Mouse (Mus musculus) neural tube, embryonic 14.5 days (tissue): ENCODE results near the gene Gsn. TPM values are rescaled to one million over a fixed set of nuclear protein-coding genes. Genes with fewer than 3 reads are reported as not detected.

Experiments used
- ATAC-seq: fragments of 200-750 bp; cut with Nextera tagmentation; 2 replicates; pipeline ENCODE4 v1.8.0; 2017; ENCODE audit warnings: low read depth, mild to moderate bottlenecking, moderate TSS enrichment, moderate library complexity
- H3K27ac ChIP-seq: fragments of 300-500 bp; sonication (generic); 2 replicates; pipeline ENCODE4 v1.5.1; 2014; ENCODE audit warnings: low read depth, mild to moderate bottlenecking, control low read depth, low read length, moderate library complexity, mixed read lengths
- H3K27me3 ChIP-seq: fragments of 300-500 bp; sonication (generic); 2 replicates; pipeline ENCODE4 v1.6.1; 2014; ENCODE audit warnings: low read length; ENCODE audit not compliant: control insufficient read depth, insufficient read depth
- H3K36me3 ChIP-seq: fragments of 300-500 bp; sonication (generic); 2 replicates; pipeline ENCODE4 v1.6.1; 2014; ENCODE audit warnings: low read length, mixed read lengths; ENCODE audit not compliant: control insufficient read depth, insufficient read depth
- H3K4me1 ChIP-seq: fragments of 300-500 bp; sonication (generic); 2 replicates; pipeline ENCODE4 v1.6.1; 2014; ENCODE audit warnings: low read length; ENCODE audit not compliant: control insufficient read depth, insufficient read depth
- H3K4me2 ChIP-seq: fragments of 300-500 bp; sonication (generic); 2 replicates; pipeline ENCODE4 v1.6.1; 2014; ENCODE audit warnings: mild to moderate bottlenecking, low read depth, low read length, control low read depth
- H3K4me3 ChIP-seq: fragments of 300-500 bp; sonication (generic); 2 replicates; pipeline ENCODE4 v1.5.1; 2014; ENCODE audit warnings: low read depth, low read length, control low read depth, mixed read lengths
- H3K9ac ChIP-seq: fragments of 300-500 bp; sonication (generic); replicated peaks from 2 replicates; pipeline ENCODE4 v1.6.1; 2014; ENCODE audit warnings: low read depth, mild to moderate bottlenecking, control low read depth, low read length, mixed read lengths
- H3K9me3 ChIP-seq: fragments of 300-500 bp; sonication (generic); 2 replicates; pipeline ENCODE4 v1.6.1; 2016; ENCODE audit warnings: low read length; ENCODE audit not compliant: control insufficient read depth
- WGBS: fragments of 180-500 bp; shearing (Covaris S2); extraction: QIAGEN DNeasy Blood & Tissue Kit; methylation state at CpG from one replicate; pipeline ENCODE4 v1.1.7; 2014; 5-methylcytosine and 5-hydroxymethylcytosine counted together
- polyA plus RNA-seq: library from polyadenylated mRNA; unstranded; fragments of >200 nt; fragmentation: Nextera tagmentation; extraction: Ambion mirVana; gene quantifications from 2 replicates; pipeline ENCODE4 v1.2.1, GENCODE M21; 2014

The Gsn gene
- polyA plus RNA-seq, 1 experiment from 2014 or later, result 19.3 TPM

- ATAC-seq, result no peak
- 85% methylated on average over 4 of the region's 4 CpGs for WGBS
These were observed 2.4 kb downstream of the Gsn start for GRCm38 (mm10) chr2:35258590-35258989.

GRCm38 (mm10) chr2:35259338-35260080 is 3.3 kb downstream of the Gsn start:
- Histone ChIP-seq H3K27me3 (0 out of 2 replicates have a peak, but pooled peaks cover 3% of the 10 kb centered on the region), H3K9me3 (no peaks in the 10 kb centered on the region), H3K27ac (no peak overlapping the region), H3K4me1 (0 out of 2 replicates have a peak, but pooled peaks cover 8% of the 10 kb centered on the region), H3K9ac (no peak overlapping the region), H3K4me2 (no peak overlapping the region), H3K36me3 (no peaks in the 10 kb centered on the region), H3K4me3 (no peak overlapping the region)
- ATAC-seq, result no peak
- WGBS, result 63% methylated on average over 13 of the region's 13 CpGs

More at GRCm38 (mm10) chr2:35258590-35258989, 2.4 kb downstream of the Gsn start:
- Histone ChIP-seq H3K27me3 (0 out of 2 replicates have a peak, but pooled peaks cover 3% of the 10 kb centered on the region), H3K4me2 (no peak overlapping the region), H3K27ac (no peak overlapping the region), H3K4me1 (0 out of 2 replicates have a peak, but pooled peaks cover 8% of the 10 kb centered on the region), H3K9me3 (no peaks in the 10 kb centered on the region), H3K4me3 (no peak overlapping the region), H3K36me3 (no peaks in the 10 kb centered on the region), H3K9ac (no peak overlapping the region)

GRCm38 (mm10) chr2:35260291-35260690 is 4.1 kb downstream of the Gsn start:
- ATAC-seq, result no peak
- H3K36me3 ChIP-seq, result no peaks in the 10 kb centered on the region
- WGBS, result 63% methylated on average over 1 of the region's 1 CpGs
- H3K9ac ChIP-seq, result no peak overlapping the region
- no peak overlapping the region for H3K4me2 ChIP-seq
- no peak overlapping the region for H3K4me3 ChIP-seq
- H3K27me3 ChIP-seq, result 0 out of 2 replicates have a peak, but pooled peaks cover 3% of the 10 kb centered on the region
- H3K27ac ChIP-seq, result no peak overlapping the region
- H3K4me1 ChIP-seq, result 0 out of 2 replicates have a peak, but pooled peaks cover 8% of the 10 kb centered on the region
- no peaks in the 10 kb centered on the region for H3K9me3 ChIP-seq

DNA sequence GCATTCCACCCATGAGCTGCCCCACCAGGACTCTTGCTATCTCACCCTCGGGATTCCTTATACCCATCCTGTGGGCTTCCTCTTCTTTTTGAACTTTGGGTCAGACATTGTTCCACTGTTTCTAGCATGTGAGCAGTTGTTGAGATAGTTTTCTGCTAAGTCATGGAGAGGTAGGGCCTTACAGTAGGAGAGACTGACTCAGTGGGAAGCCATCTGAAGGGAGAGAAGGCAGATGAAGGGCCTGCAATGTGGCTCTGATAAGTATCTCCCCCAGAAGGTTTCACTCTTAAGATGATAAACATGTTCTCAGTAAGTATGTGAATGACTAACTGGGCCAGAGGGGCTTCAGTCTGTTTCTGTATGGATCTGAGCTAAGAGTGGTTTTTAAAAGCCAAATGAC is 7.9 kb downstream of the Gsn start:
- 81% methylated on average over 1 of the region's 1 CpGs for WGBS
- H3K4me3 ChIP-seq, result no peak overlapping the region
- H3K36me3 ChIP-seq, result no peaks in the 10 kb centered on the region
- H3K9me3 ChIP-seq, result no peaks in the 10 kb centered on the region
- H3K27me3 ChIP-seq, result no peaks in the 10 kb centered on the region
- H3K4me2 ChIP-seq, result no peak overlapping the region
- no peak for ATAC-seq
- H3K9ac ChIP-seq, result no peak overlapping the region
- no peaks in the 10 kb centered on the region for H3K4me1 ChIP-seq
- H3K27ac ChIP-seq, result no peak overlapping the region

GRCm38 (mm10) chr2:35265296-35265695 is 9.1 kb downstream of the Gsn start:
- no peak overlapping the region for H3K4me3 ChIP-seq
- H3K4me1 ChIP-seq, result no peaks in the 10 kb centered on the region
- no peak overlapping the region for H3K27ac ChIP-seq
- WGBS, result 45% methylated on average over 8 of the region's 8 CpGs
- no peaks in the 10 kb centered on the region for H3K36me3 ChIP-seq
- peak; percentile 87 for ATAC-seq
- H3K9me3 ChIP-seq, result no peaks in the 10 kb centered on the region
- no peaks in the 10 kb centered on the region for H3K27me3 ChIP-seq
- no peak overlapping the region for H3K4me2 ChIP-seq
- H3K9ac ChIP-seq, result no peak overlapping the region

DNA sequence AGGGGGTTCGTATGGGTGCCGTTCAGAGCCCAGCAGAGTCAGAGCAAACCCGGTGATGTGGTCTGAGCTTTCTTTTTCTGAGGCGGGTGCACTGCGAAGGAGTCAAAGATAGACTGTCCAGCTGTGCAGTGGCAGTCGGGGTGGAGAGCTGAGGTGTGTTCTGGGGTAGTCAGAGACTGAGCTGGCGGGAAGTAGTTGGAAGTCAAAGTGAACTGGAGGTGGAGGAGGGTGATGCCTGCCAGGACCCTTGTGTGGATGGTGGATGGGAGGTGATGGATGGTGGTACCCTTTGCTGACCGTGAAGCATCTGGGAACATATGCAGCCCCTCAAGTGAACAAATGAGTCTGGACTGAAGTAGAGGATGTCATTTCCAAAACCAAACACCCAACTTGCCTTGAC is 9.6 kb downstream of the Gsn start:
- no peaks in the 10 kb centered on the region for H3K9me3 ChIP-seq
- no peak overlapping the region for H3K4me2 ChIP-seq
- no peak for ATAC-seq
- 92% methylated on average over 8 of the region's 8 CpGs for WGBS
- no peaks in the 10 kb centered on the region for H3K36me3 ChIP-seq
- H3K4me1 ChIP-seq, result no peaks in the 10 kb centered on the region
- no peak overlapping the region for H3K4me3 ChIP-seq
- no peak overlapping the region for H3K27ac ChIP-seq
- H3K27me3 ChIP-seq, result no peaks in the 10 kb centered on the region
- no peak overlapping the region for H3K9ac ChIP-seq

DNA sequence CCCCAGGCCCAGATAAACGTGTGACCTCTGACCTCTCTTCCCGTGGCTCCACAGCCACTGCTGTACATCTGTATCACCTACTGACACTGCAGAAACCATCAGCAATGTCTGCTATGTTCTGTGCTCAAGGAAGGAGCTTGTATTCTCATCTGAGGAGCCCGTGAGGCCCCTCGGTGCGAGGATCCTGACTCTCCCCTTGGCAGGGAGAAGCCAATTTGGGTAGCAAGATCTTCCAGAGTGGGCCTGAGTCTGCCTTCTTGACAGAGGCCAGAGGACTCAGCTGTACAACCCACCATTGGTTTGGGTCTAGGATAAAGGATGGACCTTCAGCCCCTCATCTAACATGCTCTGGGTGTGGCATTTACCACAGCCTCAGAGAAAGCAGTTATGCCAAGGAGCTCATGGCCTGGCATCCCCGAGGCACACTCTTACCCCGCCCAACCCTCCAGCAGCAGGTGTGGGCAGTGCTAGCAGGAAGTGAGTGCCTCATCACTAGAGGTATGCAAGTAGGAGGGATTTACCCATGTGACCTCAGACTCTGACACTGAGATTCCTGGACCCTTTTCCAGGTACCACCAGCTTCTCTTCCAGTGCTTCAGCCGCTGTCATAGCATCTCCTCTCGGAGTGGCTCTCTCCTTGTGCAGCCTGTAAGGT is 10.2 kb downstream of the Gsn start:
- H3K4me3 ChIP-seq, result no peak overlapping the region
- WGBS, result 81% methylated on average over 9 of the region's 9 CpGs

DNA sequence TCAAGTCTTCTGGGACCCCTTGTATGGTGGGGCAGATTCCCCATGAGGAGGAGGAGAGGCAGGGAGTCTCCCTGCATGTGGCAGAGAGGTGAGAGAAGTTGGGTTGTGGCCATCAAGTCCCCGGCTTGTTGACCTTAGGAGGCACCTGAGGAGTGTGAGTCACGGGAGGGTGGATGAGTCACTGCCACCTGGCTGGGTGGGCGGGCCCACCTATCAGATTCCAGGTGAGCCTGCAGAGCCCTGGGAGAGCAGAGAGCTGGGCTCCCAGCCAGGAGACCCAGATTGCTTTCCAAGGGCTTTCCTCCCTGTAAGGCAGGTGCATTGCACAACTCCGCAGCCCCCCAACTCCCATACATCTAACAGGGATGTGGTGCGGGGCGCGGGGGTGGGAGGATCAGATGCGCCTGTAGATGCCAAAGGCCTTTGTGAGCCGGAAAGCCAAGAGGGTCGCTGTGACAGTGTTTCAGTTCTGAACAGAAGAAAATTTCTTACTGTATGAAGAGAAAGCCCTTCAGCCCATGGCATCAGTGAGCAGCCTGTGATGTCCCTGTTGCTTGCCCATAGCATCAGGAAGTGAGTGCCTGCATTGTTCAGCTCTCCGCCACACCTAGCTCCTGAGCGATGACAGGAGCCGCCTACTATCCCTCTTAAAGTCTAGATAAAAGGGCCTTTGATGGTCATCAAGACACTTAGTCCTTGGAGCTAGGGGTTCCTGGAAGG is 11.1 kb downstream of the Gsn start:
- Histone ChIP-seq H3K4me2 (no peak overlapping the region), H3K9ac (no peak overlapping the region), H3K4me1 (no peaks in the 10 kb centered on the region), H3K36me3 (no peaks in the 10 kb centered on the region), H3K4me3 (no peak overlapping the region), H3K27ac (no peak overlapping the region), H3K27me3 (no peaks in the 10 kb centered on the region), H3K9me3 (no peaks in the 10 kb centered on the region)
- WGBS, result 83% methylated on average over 13 of the region's 13 CpGs
- ATAC-seq, result no peak

More for the DNA sequence above, 10.2 kb downstream of the Gsn start:
- Histone ChIP-seq H3K4me1 (no peaks in the 10 kb centered on the region), H3K27ac (no peak overlapping the region), H3K27me3 (no peaks in the 10 kb centered on the region), H3K36me3 (no peaks in the 10 kb centered on the region), H3K9me3 (no peaks in the 10 kb centered on the region), H3K9ac (no peak overlapping the region), H3K4me2 (no peak overlapping the region)
- ATAC-seq, result no peak
